8 mouse cellular contexts compared by ENCODE assay signal in the genomic region with DNA sequence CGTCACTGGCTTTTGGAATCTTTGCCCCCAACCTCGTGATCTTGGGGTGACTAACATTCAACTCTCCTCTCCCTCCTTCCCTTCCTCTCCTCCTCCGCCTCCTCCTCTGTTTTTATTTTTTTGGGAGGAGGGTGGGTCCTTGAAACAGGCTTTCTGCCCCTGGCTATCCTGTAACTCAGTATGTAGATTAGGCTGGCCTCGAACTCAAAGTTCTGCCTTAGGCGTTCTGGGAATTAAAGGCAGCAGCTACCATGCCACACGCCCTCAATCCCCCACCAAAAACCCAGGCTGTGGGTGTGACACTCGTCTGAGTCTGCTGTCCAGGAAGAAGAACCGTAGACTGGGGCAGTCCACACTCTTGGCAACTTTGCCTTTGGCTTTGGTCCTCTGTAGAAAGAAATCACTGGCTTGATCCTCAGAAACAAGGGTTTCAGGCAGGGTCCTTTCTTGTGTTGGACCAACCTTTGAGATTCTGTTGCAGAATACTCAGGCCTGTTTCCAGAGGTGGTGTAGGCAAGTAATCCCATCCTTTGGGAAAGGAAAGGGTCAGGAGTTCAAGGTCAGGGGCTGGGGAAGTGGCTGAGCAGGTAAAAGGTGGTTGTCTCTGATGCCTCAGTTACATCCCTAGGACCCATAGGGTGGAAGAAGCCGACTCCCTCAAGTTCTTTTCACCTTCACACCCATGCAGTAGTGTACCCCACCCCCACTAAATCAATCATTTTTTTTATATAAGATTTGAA. TPM values are rescaled to one million over a fixed set of nuclear protein-coding genes. Genes with fewer than 3 reads are reported as not detected.
DNase-seq lines count a peak whose midpoint lies in the region; ATAC-seq and TF ChIP-seq lines count a peak whose summit lies in the region.

No protein-coding gene starts in this region.

- peaks cover 16% of the 10 kb centered on the region; the same call in 1 of the 2 replicates for H3K4me1 ChIP-seq in kidney, postnatal 0 days (replicated peaks; ENCODE audit: insufficient read depth, low read length)
- H3K4me1 ChIP-seq in embryonic facial prominence, embryonic 14.5 days (ENCODE audit: control insufficient read depth, insufficient read depth, low read length) = peaks cover 16% of the 10 kb centered on the region; the same call in 1 of the 2 replicates
- peaks cover 28% of the 10 kb centered on the region for H3K4me1 ChIP-seq in limb, embryonic 10.5 days
- peaks cover 21% of the 10 kb centered on the region for H3K4me1 ChIP-seq in neural tube, embryonic 14.5 days (ENCODE audit: control insufficient read depth, insufficient read depth, low read length)

- DNase-seq in kidney, postnatal 0 days (ENCODE audit: low spot score) = no peak
- DNase-seq in kidney, adult 11 months = no peak
- DNase-seq in embryonic facial prominence, embryonic 14.5 days (ENCODE audit: low spot score) = no peak
- DNase-seq in limb, embryonic 10.5 days (ENCODE audit: low spot score) = no peak
- no peak for DNase-seq in cerebellum, postnatal 4 days (ENCODE audit: low spot score in 2 of 2)
- no peak for DNase-seq in left cerebral cortex, adult 18-20 months (ENCODE audit: low spot score in 2 of 2)
- DNase-seq in ovary, postnatal 14 days (ENCODE audit: low spot score) = no peak

- no peaks in the 10 kb centered on the region for H3K27me3 ChIP-seq in kidney, postnatal 0 days (ENCODE audit: insufficient read depth, low read length)
- no peaks in the 10 kb centered on the region for H3K27me3 ChIP-seq in embryonic facial prominence, embryonic 14.5 days (replicated peaks; ENCODE audit: control insufficient read depth, insufficient read depth, low read length)
- peaks cover 8% of the 10 kb centered on the region for H3K27me3 ChIP-seq in limb, embryonic 10.5 days (ENCODE audit: low read depth, poor library complexity, severe bottlenecking)
- no peaks in the 10 kb centered on the region for H3K27me3 ChIP-seq in neural tube, embryonic 14.5 days (ENCODE audit: control insufficient read depth, insufficient read depth, low read length)

- no peaks in the 10 kb centered on the region for H3K9me3 ChIP-seq in kidney, postnatal 0 days (replicated peaks; ENCODE audit: low read length)
- no peaks in the 10 kb centered on the region for H3K9me3 ChIP-seq in embryonic facial prominence, embryonic 14.5 days (ENCODE audit: control insufficient read depth, low read length)
- H3K9me3 ChIP-seq in limb, embryonic 10.5 days (replicated peaks) = no peaks in the 10 kb centered on the region
- H3K9me3 ChIP-seq in neural tube, embryonic 14.5 days (ENCODE audit: control insufficient read depth, low read length) = no peaks in the 10 kb centered on the region

- H3K4me3 ChIP-seq in kidney, postnatal 0 days (replicated peaks; ENCODE audit: low read depth, low read length) = peak overlapping the region; percentile 56
- H3K4me3 ChIP-seq in embryonic facial prominence, embryonic 14.5 days (ENCODE audit: low read depth, low read length) = peak overlapping the region; percentile 54
- peak overlapping the region; percentile 93 for H3K4me3 ChIP-seq in limb, embryonic 10.5 days
- peak overlapping the region; percentile 37 for H3K4me3 ChIP-seq in neural tube, embryonic 14.5 days (ENCODE audit: low read depth, low read length)

- H3K9ac ChIP-seq in kidney, postnatal 0 days (ENCODE audit: low read depth, low read length) = peak overlapping the region; percentile 44; the same call in 1 of the 2 replicates
- peak overlapping the region; percentile 61 for H3K9ac ChIP-seq in embryonic facial prominence, embryonic 14.5 days (ENCODE audit: low read depth, low read length)
- H3K9ac ChIP-seq in neural tube, embryonic 14.5 days (replicated peaks; ENCODE audit: low read depth, low read length) = no peak overlapping the region

- ATAC-seq in kidney, postnatal 0 days (replicated peaks; ENCODE audit: low FRiP score, low read depth) = no peak
- no peak for ATAC-seq in embryonic facial prominence, embryonic 14.5 days (ENCODE audit: low read depth)
- no peak for ATAC-seq in neural tube, embryonic 14.5 days (ENCODE audit: low read depth)

- WGBS in kidney, postnatal 0 days = 13% methylated on average over 9 of the region's 9 CpGs
- WGBS in embryonic facial prominence, embryonic 14.5 days = 14% methylated on average over 9 of the region's 9 CpGs
- WGBS in limb, embryonic 10.5 days = 15% methylated on average over 9 of the region's 9 CpGs
- WGBS in neural tube, embryonic 14.5 days = 14% methylated on average over 9 of the region's 9 CpGs

- no peak overlapping the region for H3K27ac ChIP-seq in kidney, postnatal 0 days
- no peak overlapping the region for H3K27ac ChIP-seq in embryonic facial prominence, embryonic 14.5 days (replicated peaks; ENCODE audit: low read depth, low read length)
- H3K27ac ChIP-seq in limb, embryonic 10.5 days = peak overlapping the region; percentile 89
- H3K27ac ChIP-seq in neural tube, embryonic 14.5 days (ENCODE audit: low read depth, low read length) = no peak overlapping the region

- H3K4me2 ChIP-seq in kidney, postnatal 0 days (ENCODE audit: low read length) = peak overlapping the region; percentile 92
- peak overlapping the region; percentile 67 for H3K4me2 ChIP-seq in embryonic facial prominence, embryonic 14.5 days (ENCODE audit: low read depth, low read length)
- peak overlapping the region; percentile 73; the same call in 1 of the 2 replicates for H3K4me2 ChIP-seq in neural tube, embryonic 14.5 days (ENCODE audit: low read depth, low read length)

- TF ChIP-seq CTCF in kidney, postnatal 0 days (IDR thresholded peaks at IDR 0.05; ENCODE audit: low read depth) = no peak

- no peaks in the 10 kb centered on the region for H3K36me3 ChIP-seq in kidney, postnatal 0 days (ENCODE audit: insufficient read depth, low read length)
- peaks cover 10% of the 10 kb centered on the region; the same call in 1 of the 2 replicates for H3K36me3 ChIP-seq in embryonic facial prominence, embryonic 14.5 days (ENCODE audit: control insufficient read depth, insufficient read depth, low read length)
- peaks cover 39% of the 10 kb centered on the region for H3K36me3 ChIP-seq in limb, embryonic 10.5 days
- H3K36me3 ChIP-seq in neural tube, embryonic 14.5 days (ENCODE audit: control insufficient read depth, insufficient read depth, low read length) = no peaks in the 10 kb centered on the region

RNA-seq across cellular contexts. Expression of gene BC030867, which starts 0.8 kb away (rescaled TPM):
- 6.3 and 9.2 TPM in 2 replicates for polyA plus RNA-seq in kidney, postnatal 0 days (2015; fragmentation: Nextera tagmentation; extraction: Ambion mirVana)
- 11.7 and 12.6 TPM in 2 replicates for polyA plus RNA-seq in embryonic facial prominence, embryonic 14.5 days (2014; fragmentation: Nextera tagmentation; extraction: Ambion mirVana)
- polyA plus RNA-seq in limb, embryonic 10.5 days (2016; fragmentation: Nextera tagmentation; extraction: Ambion mirVana) = 33.4 and 35.7 TPM in 2 replicates
- 1.4 and 1.5 TPM in 2 replicates for polyA plus RNA-seq in neural tube, embryonic 14.5 days (2014; fragmentation: Nextera tagmentation; extraction: Ambion mirVana)
- total RNA-seq in left cerebral cortex, adult 18-20 months (2021) = 1 to 10 TPM; 1.0 to 2.3 TPM

RNA-seq across cellular contexts. Expression of gene Asb16, which starts 19.0 kb away (rescaled TPM):
- 0.09 TPM in 1 of 2 replicates, not detected in the other for polyA plus RNA-seq in kidney, postnatal 0 days (2015; fragmentation: Nextera tagmentation; extraction: Ambion mirVana)
- polyA plus RNA-seq in embryonic facial prominence, embryonic 14.5 days (2014; fragmentation: Nextera tagmentation; extraction: Ambion mirVana) = 0.25 and 0.33 TPM in 2 replicates
- polyA plus RNA-seq in limb, embryonic 10.5 days (2016; fragmentation: Nextera tagmentation; extraction: Ambion mirVana) = 0.06 and 0.08 TPM in 2 replicates
- polyA plus RNA-seq in neural tube, embryonic 14.5 days (2014; fragmentation: Nextera tagmentation; extraction: Ambion mirVana) = 0.12 and 0.23 TPM in 2 replicates
- 1 to 10 TPM; 2.2 to 2.9 TPM for total RNA-seq in left cerebral cortex, adult 18-20 months (2021)

RNA-seq across cellular contexts. Expression of gene Hdac5, which starts 19.6 kb away (rescaled TPM):
- polyA plus RNA-seq in kidney, postnatal 0 days (2015; fragmentation: Nextera tagmentation; extraction: Ambion mirVana) = 38.1 and 39.3 TPM in 2 replicates
- 44.0 and 47.2 TPM in 2 replicates for polyA plus RNA-seq in embryonic facial prominence, embryonic 14.5 days (2014; fragmentation: Nextera tagmentation; extraction: Ambion mirVana)
- polyA plus RNA-seq in limb, embryonic 10.5 days (2016; fragmentation: Nextera tagmentation; extraction: Ambion mirVana) = 36.4 and 50.2 TPM in 2 replicates
- 44.2 and 47.3 TPM in 2 replicates for polyA plus RNA-seq in neural tube, embryonic 14.5 days (2014; fragmentation: Nextera tagmentation; extraction: Ambion mirVana)
- 100 to 1,000 TPM; 298 to 303 TPM for total RNA-seq in left cerebral cortex, adult 18-20 months (2021)

RNA-seq across cellular contexts. Expression of gene Tmub2, which starts 35.2 kb away (rescaled TPM):
- 46.1 and 49.1 TPM in 2 replicates for polyA plus RNA-seq in kidney, postnatal 0 days (2015; fragmentation: Nextera tagmentation; extraction: Ambion mirVana)
- polyA plus RNA-seq in embryonic facial prominence, embryonic 14.5 days (2014; fragmentation: Nextera tagmentation; extraction: Ambion mirVana) = 49.8 and 55.9 TPM in 2 replicates
- polyA plus RNA-seq in limb, embryonic 10.5 days (2016; fragmentation: Nextera tagmentation; extraction: Ambion mirVana) = 37.3 and 44.0 TPM in 2 replicates
- polyA plus RNA-seq in neural tube, embryonic 14.5 days (2014; fragmentation: Nextera tagmentation; extraction: Ambion mirVana) = 86.9 and 88.6 TPM in 2 replicates
- total RNA-seq in left cerebral cortex, adult 18-20 months (2021) = 10 to 100 TPM; 65.1 to 71.0 TPM

RNA-seq across cellular contexts. Expression of gene Atxn7l3, which starts 46.9 kb away (rescaled TPM):
- 9.6 and 9.7 TPM in 2 replicates for polyA plus RNA-seq in kidney, postnatal 0 days (2015; fragmentation: Nextera tagmentation; extraction: Ambion mirVana)
- 19.5 and 20.8 TPM in 2 replicates for polyA plus RNA-seq in embryonic facial prominence, embryonic 14.5 days (2014; fragmentation: Nextera tagmentation; extraction: Ambion mirVana)
- polyA plus RNA-seq in limb, embryonic 10.5 days (2016; fragmentation: Nextera tagmentation; extraction: Ambion mirVana) = 16.6 and 20.1 TPM in 2 replicates
- 36.5 and 36.7 TPM in 2 replicates for polyA plus RNA-seq in neural tube, embryonic 14.5 days (2014; fragmentation: Nextera tagmentation; extraction: Ambion mirVana)
- 100 to 1,000 TPM; 224 to 230 TPM for total RNA-seq in left cerebral cortex, adult 18-20 months (2021)

Comparison
In these comparisons a context has a peak if more than half of its experiments do, and no peak if none do; other contexts are left out.
1. H3K4me3 ChIP-seq: peak in every context shown above with its lines; median percentile 93 in limb, embryonic 10.5 days; 56 in kidney, postnatal 0 days; 54 in embryonic facial prominence, embryonic 14.5 days; 37 in neural tube, embryonic 14.5 days.